Mouse (Mus musculus) kidney, adult 2 months (tissue): Measurements from ENCODE around the gene 1190005I06Rik.

Experiments used
- CTCF ChIP-seq: fragments of 200-500 bp; conservative IDR thresholded peaks from 2 replicates; pipeline ENCODE4 v1.5.1; 2011; ENCODE audit warnings: low read depth, mild to moderate bottlenecking, control low read depth, low read length, moderate library complexity, mixed read lengths; ENCODE audit not compliant: insufficient read depth, insufficient read length
- POLR2A ChIP-seq: fragments of 200-500 bp; IDR thresholded peaks from one replicate; pipeline ENCODE4 v1.6.1; 2011; ENCODE audit warnings: low read depth, low read length, control low read depth

DNA sequence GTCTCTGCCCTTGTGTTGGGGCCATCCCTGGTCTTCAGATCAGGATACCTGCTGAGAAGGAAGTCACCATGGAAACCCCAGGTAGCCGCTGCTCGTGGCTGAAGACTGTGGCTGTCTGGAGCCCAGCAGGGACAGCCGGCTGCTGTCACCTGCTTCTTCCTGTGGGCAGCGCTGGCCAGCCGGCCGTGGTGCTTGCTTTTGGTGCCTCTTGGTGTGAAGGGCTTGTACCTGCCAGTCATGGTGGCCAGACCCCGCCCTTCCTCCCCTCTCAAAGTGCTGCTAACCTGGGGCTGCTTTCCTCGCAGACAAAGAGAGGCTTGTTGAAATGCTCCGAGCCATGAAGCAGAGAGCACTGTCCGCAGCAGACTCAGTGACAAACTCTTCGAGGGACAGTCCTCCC lies 73.6 kb downstream of the 1190005I06Rik start:
- TF ChIP-seq CTCF (no peak), POLR2A (no peak)
